Mouse (Mus musculus): ENCODE measurements at regions not wholly inside any gene's neighbourhood (a gene's known extent, or its start where the extent isn't known, plus 50 kb on each side); places are given as distances from the start of the nearest gene placed in this dataset.

GRCm38 (mm10) chr9:67630173-67630572 lies 70.7 kb upstream of the Tln2 start:
- H3K27ac ChIP-seq (ENCODE audit: low read length), result no peak overlapping the region
- H3K4me3 ChIP-seq (replicated peaks; ENCODE audit: low read length), result no peak overlapping the region
- H3K4me1 ChIP-seq (replicated peaks; ENCODE audit: control insufficient read depth, insufficient read depth, low read length), result peaks cover 11% of the 10 kb centered on the region
- H3K36me3 ChIP-seq (ENCODE audit: control insufficient read depth, insufficient read depth), result no peaks in the 10 kb centered on the region
- H3K4me2 ChIP-seq (ENCODE audit: low read length), result no peak overlapping the region
- no peaks in the 10 kb centered on the region for H3K27me3 ChIP-seq (replicated peaks; ENCODE audit: control insufficient read depth, insufficient read depth, low read length)
- no peak for ATAC-seq
- H3K9ac ChIP-seq (replicated peaks; ENCODE audit: low read depth, low read length), result no peak overlapping the region
- H3K9me3 ChIP-seq (ENCODE audit: control insufficient read depth, low read length), result no peaks in the 10 kb centered on the region
- WGBS, result 80% methylated on average over 3 of the region's 3 CpGs

- 3% methylated on average over 6 of the region's 6 CpGs for WGBS
- no peak for ATAC-seq
- H3K36me3 ChIP-seq (ENCODE audit: control insufficient read depth, insufficient read depth), result no peaks in the 10 kb centered on the region
- no peaks in the 10 kb centered on the region for H3K9me3 ChIP-seq (ENCODE audit: control insufficient read depth, low read length)
- H3K4me1 ChIP-seq (replicated peaks; ENCODE audit: control insufficient read depth, insufficient read depth, low read length), result peaks cover 11% of the 10 kb centered on the region
- H3K27me3 ChIP-seq (replicated peaks; ENCODE audit: control insufficient read depth, insufficient read depth, low read length), result no peaks in the 10 kb centered on the region
- no peak overlapping the region for H3K27ac ChIP-seq (ENCODE audit: low read length)
- H3K9ac ChIP-seq (replicated peaks; ENCODE audit: low read depth, low read length), result no peak overlapping the region
- peak overlapping the region; percentile 68 for H3K4me2 ChIP-seq (ENCODE audit: low read length)
- H3K4me3 ChIP-seq (replicated peaks; ENCODE audit: low read length), result peak overlapping the region; percentile 91
Measured at GRCm38 (mm10) chr9:67631741-67632243, 72.3 kb upstream of the Tln2 start.

DNA sequence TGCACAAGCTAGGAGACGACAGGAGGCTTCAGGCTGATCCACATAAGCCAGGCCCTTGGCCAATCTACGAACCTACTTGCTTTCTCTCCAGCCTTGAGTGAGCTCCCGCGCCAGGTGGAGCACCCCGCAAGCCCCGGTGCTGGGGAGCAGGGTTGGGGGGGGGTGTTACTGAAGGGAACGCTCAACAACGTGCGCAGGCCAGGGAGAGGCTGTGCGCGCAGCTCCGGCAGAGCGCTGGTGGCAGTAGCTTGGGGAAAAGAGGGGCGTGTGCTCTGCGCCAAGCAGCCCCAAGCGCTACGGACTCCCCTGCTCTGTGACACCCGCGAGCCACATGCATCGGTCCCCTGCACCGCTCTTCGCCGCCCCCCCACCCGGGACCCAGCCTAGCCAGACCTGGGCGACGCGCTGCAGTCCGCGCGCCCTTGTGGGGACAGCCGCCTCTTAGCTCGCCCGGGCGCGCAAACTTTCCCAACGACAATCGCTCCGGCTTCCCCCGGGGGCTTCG lies 73.1 kb upstream of the Tln2 start:
- peaks cover 11% of the 10 kb centered on the region for H3K4me1 ChIP-seq (replicated peaks; ENCODE audit: control insufficient read depth, insufficient read depth, low read length)
- peak overlapping the region; percentile 82 for H3K9ac ChIP-seq (replicated peaks; ENCODE audit: low read depth, low read length)
- no peaks in the 10 kb centered on the region for H3K36me3 ChIP-seq (ENCODE audit: control insufficient read depth, insufficient read depth)
- peak overlapping the region; percentile 91 for H3K4me3 ChIP-seq (replicated peaks; ENCODE audit: low read length)
- WGBS, result under 1% methylated on average over 34 of the region's 40 CpGs
- H3K9me3 ChIP-seq (ENCODE audit: control insufficient read depth, low read length), result no peaks in the 10 kb centered on the region
- peak; percentile 69 for ATAC-seq
- no peaks in the 10 kb centered on the region for H3K27me3 ChIP-seq (replicated peaks; ENCODE audit: control insufficient read depth, insufficient read depth, low read length)
- no peak overlapping the region for H3K27ac ChIP-seq (ENCODE audit: low read length)
- peak overlapping the region; percentile 68 for H3K4me2 ChIP-seq (ENCODE audit: low read length)

DNA sequence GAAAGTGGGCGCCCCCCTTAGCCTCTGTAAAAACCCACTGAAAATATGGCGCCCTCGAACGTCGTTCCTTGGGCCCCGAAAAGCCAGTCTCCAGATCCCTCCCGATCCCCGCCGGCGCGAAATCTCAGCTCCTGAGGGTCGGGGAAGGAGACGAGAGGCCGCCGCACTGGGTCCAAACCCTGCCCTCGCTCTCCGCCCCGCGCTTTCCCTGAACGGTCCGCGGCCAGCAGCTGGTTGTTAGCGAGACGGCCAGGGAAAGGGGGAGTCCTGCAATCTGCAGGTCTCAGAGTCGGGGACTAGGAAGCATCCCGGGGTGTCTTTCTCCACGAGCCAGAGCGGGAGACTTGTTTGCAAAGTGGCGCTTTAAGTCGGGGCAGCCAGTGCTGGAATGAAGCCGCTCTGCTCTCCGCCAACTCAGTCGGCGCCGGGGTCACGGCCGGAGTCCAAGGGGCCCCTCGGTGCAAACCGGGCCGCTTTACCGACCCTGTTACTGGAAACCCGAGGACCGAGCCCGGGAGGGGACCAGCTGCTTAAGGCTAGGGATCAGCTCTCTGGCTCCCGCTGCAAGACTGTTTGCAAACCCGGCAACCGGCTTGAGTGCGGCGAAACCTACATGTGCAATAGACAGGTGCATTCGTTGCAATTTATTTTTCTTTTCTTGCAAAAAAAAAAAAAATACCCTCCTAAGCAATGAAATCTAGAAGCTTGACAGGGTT lies 73.7 kb upstream of the Tln2 start:
- peak; percentile 23 for ATAC-seq
- H3K36me3 ChIP-seq (ENCODE audit: control insufficient read depth, insufficient read depth), result no peaks in the 10 kb centered on the region
- WGBS, result 1% methylated on average over 50 of the region's 50 CpGs

DNA sequence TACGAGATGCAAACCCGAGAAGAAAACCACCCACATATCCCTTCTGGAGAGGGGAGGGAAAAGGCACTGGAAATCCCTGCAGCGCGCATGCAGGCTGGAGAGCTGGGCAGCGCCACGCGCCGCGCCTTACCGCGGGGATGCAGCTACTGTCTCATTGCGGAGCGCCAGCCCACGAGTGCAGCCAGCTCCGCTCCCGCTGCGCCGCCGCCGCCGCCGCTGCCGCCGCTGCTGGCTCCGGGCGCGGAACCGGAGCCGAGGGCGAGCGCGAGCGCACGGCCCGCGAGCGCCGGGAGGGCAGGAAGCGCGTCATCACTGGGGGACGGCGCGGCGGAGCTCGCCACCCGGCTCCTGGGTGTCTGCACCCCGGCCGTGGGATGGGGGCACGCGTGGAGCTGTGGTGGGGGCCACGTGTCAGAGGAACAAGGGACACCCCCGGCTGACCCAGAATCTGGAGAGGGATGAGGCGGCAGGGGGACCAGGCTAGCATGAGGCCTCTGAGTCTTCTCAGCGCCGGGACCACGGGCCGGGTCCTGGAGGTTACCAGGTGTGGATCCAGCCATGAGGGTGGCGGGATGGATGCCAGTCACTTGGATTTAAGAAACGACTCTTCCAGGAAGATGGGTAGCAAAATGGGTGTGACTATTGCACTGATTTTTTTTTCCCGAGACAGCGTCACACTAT lies 74.4 kb upstream of the Tln2 start:
- Histone ChIP-seq H3K9me3 (ENCODE audit: control insufficient read depth, low read length) (no peaks in the 10 kb centered on the region), H3K27ac (ENCODE audit: low read length) (peak overlapping the region; percentile 88), H3K27me3 (replicated peaks; ENCODE audit: control insufficient read depth, insufficient read depth, low read length) (no peaks in the 10 kb centered on the region), H3K4me3 (replicated peaks; ENCODE audit: low read length) (peak overlapping the region; percentile 91), H3K4me2 (ENCODE audit: low read length) (peak overlapping the region; percentile 68), H3K36me3 (ENCODE audit: control insufficient read depth, insufficient read depth) (no peaks in the 10 kb centered on the region), H3K4me1 (replicated peaks; ENCODE audit: control insufficient read depth, insufficient read depth, low read length) (peaks cover 11% of the 10 kb centered on the region), H3K9ac (replicated peaks; ENCODE audit: low read depth, low read length) (peak overlapping the region; percentile 82)
- WGBS, result under 1% methylated on average over 61 of the region's 61 CpGs
- peak; percentile 91 for ATAC-seq

More for the DNA sequence above, 73.7 kb upstream of the Tln2 start:
- H3K4me3 ChIP-seq (replicated peaks; ENCODE audit: low read length), result peak overlapping the region; percentile 91
- H3K4me1 ChIP-seq (replicated peaks; ENCODE audit: control insufficient read depth, insufficient read depth, low read length), result peaks cover 11% of the 10 kb centered on the region
- H3K27me3 ChIP-seq (replicated peaks; ENCODE audit: control insufficient read depth, insufficient read depth, low read length), result no peaks in the 10 kb centered on the region
- H3K9ac ChIP-seq (replicated peaks; ENCODE audit: low read depth, low read length), result peak overlapping the region; percentile 82
- peak overlapping the region; percentile 88 for H3K27ac ChIP-seq (ENCODE audit: low read length)
- peak overlapping the region; percentile 68 for H3K4me2 ChIP-seq (ENCODE audit: low read length)
- no peaks in the 10 kb centered on the region for H3K9me3 ChIP-seq (ENCODE audit: control insufficient read depth, low read length)

GRCm38 (mm10) chr9:67646820-67647219 lies 87.3 kb upstream of the Tln2 start:
- no peak overlapping the region for H3K9ac ChIP-seq (replicated peaks; ENCODE audit: low read depth, low read length)
- H3K4me1 ChIP-seq (replicated peaks; ENCODE audit: control insufficient read depth, insufficient read depth, low read length), result no peaks in the 10 kb centered on the region
- WGBS, result 98% methylated on average over 2 of the region's 2 CpGs

GRCm38 (mm10) chr9:67664773-67665172 lies 94.5 kb upstream of the C2cd4b start:
- Histone ChIP-seq H3K4me3 (replicated peaks; ENCODE audit: low read length) (no peak overlapping the region), H3K9me3 (ENCODE audit: control insufficient read depth, low read length) (no peaks in the 10 kb centered on the region), H3K27me3 (replicated peaks; ENCODE audit: control insufficient read depth, insufficient read depth, low read length) (no peaks in the 10 kb centered on the region), H3K9ac (replicated peaks; ENCODE audit: low read depth, low read length) (no peak overlapping the region), H3K27ac (ENCODE audit: low read length) (no peak overlapping the region), H3K4me1 (replicated peaks; ENCODE audit: control insufficient read depth, insufficient read depth, low read length) (no peaks in the 10 kb centered on the region), H3K36me3 (ENCODE audit: control insufficient read depth, insufficient read depth) (no peaks in the 10 kb centered on the region), H3K4me2 (ENCODE audit: low read length) (no peak overlapping the region)
- no peak for ATAC-seq

More at GRCm38 (mm10) chr9:67646820-67647219, 87.3 kb upstream of the Tln2 start:
- Histone ChIP-seq H3K36me3 (ENCODE audit: control insufficient read depth, insufficient read depth) (no peaks in the 10 kb centered on the region), H3K4me2 (ENCODE audit: low read length) (no peak overlapping the region), H3K27me3 (replicated peaks; ENCODE audit: control insufficient read depth, insufficient read depth, low read length) (no peaks in the 10 kb centered on the region), H3K4me3 (replicated peaks; ENCODE audit: low read length) (no peak overlapping the region), H3K27ac (ENCODE audit: low read length) (no peak overlapping the region), H3K9me3 (ENCODE audit: control insufficient read depth, low read length) (no peaks in the 10 kb centered on the region)
- no peak for ATAC-seq

DNA sequence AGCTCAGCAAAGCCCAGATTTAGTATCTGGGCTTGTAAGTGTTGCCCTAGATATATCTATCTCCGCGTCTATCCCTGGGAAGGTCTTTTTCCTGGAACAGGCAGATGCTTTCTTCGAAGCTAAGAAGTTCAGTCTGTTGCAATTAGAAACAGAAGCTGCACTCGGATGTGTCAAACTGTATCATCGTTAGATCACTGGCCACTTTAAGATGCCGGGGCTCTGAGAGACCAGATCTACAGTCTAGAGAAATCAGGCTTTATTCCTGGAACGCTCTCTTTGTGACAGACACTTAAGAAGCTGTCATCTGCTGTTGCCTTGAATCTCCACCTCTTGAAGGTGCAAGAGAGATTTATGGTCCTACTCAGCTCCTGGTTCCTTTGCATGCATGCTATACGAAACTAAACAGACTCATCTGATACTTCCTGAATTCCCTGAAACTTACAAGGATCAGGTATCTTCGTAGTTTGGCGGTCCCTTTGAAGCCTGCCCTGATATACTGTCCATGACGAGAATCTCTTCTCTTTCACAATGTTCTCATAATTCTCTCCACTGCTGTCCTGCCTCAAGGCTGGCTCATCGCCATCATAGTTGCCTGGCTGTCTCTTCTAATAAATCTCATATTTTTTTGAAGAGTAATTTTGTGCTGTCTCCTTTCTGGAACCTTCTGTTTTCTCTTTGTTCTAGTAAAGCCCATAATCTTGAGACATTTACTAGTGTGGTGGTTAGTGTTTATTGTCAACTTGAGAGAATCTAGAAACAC lies 88.8 kb upstream of the C2cd4b start:
- no peak for ATAC-seq
- Histone ChIP-seq H3K4me1 (replicated peaks; ENCODE audit: control insufficient read depth, insufficient read depth, low read length) (no peaks in the 10 kb centered on the region), H3K9me3 (ENCODE audit: control insufficient read depth, low read length) (no peaks in the 10 kb centered on the region), H3K27me3 (replicated peaks; ENCODE audit: control insufficient read depth, insufficient read depth, low read length) (no peaks in the 10 kb centered on the region), H3K9ac (replicated peaks; ENCODE audit: low read depth, low read length) (no peak overlapping the region), H3K4me2 (ENCODE audit: low read length) (no peak overlapping the region), H3K27ac (ENCODE audit: low read length) (no peak overlapping the region), H3K36me3 (ENCODE audit: control insufficient read depth, insufficient read depth) (no peaks in the 10 kb centered on the region), H3K4me3 (replicated peaks; ENCODE audit: low read length) (no peak overlapping the region)
- 87% methylated on average over 12 of the region's 12 CpGs for WGBS

DNA sequence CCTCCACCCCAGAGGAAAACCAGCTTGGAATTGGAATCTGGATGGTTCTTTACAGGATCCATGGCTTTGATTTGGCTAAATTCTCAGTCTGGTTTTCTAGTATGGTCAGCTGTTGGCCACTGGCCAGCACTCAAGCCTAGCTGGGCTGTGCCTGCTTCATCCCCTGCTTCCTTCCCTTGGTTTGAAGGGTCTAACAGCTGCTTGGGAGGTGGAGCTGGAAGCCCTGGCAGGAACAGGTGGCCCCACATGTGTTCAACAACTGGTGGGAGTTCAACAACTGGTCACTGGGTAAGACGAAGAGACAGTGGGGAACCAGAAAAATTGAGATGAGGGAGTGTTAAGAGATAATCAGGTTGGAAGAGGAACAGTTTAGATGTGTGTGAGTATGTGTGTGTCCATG lies 82.3 kb upstream of the C2cd4b start:
- ATAC-seq, result no peak
- Histone ChIP-seq H3K27ac (ENCODE audit: low read length) (no peak overlapping the region), H3K9me3 (ENCODE audit: control insufficient read depth, low read length) (no peaks in the 10 kb centered on the region), H3K4me2 (ENCODE audit: low read length) (no peak overlapping the region), H3K27me3 (replicated peaks; ENCODE audit: control insufficient read depth, insufficient read depth, low read length) (no peaks in the 10 kb centered on the region), H3K4me1 (replicated peaks; ENCODE audit: control insufficient read depth, insufficient read depth, low read length) (no peaks in the 10 kb centered on the region), H3K36me3 (ENCODE audit: control insufficient read depth, insufficient read depth) (no peaks in the 10 kb centered on the region), H3K4me3 (replicated peaks; ENCODE audit: low read length) (no peak overlapping the region), H3K9ac (replicated peaks; ENCODE audit: low read depth, low read length) (no peak overlapping the region)
- 77% methylated on average over 1 of the region's 1 CpGs for WGBS
